Mouse (Mus musculus) liver, embryonic 14.5 days (tissue): ENCODE data around the gene Fut8. TPM values are rescaled to one million over a fixed set of nuclear protein-coding genes. Genes with fewer than 3 reads are reported as not detected.

Experiments used
- ATAC-seq: fragments of 200-750 bp; cut with Nextera tagmentation; 2 replicates; pipeline ENCODE4 v1.8.0; 2017; ENCODE audit warnings: moderate number of reproducible peaks, mild to moderate bottlenecking, moderate library complexity; ENCODE audit not compliant: insufficient read depth
- DNase-seq, 3 experiments: peaks; one replicate each; pipeline ENCODE4 v3.0.0-alpha.2; 2012 to 2013; ENCODE audit warnings: low read depth in 3 of 3, low spot score in 3 of 3
- H3K27ac ChIP-seq: fragments of 300-500 bp; sonication (generic); 2 replicates; pipeline ENCODE4 v1.5.1; 2014; ENCODE audit warnings: moderate library complexity, mild to moderate bottlenecking, control low read depth, inconsistent platforms
- H3K27me3 ChIP-seq: fragments of 300-500 bp; sonication (generic); 2 replicates; pipeline ENCODE4 v1.6.1; 2014; ENCODE audit warnings: mild to moderate bottlenecking, low read length, moderate library complexity; ENCODE audit not compliant: control insufficient read depth, insufficient read depth
- H3K36me3 ChIP-seq: fragments of 300-500 bp; sonication (generic); replicated peaks from 2 replicates; pipeline ENCODE4 v1.6.1; 2014; ENCODE audit warnings: low read depth; ENCODE audit not compliant: control insufficient read depth, insufficient read depth
- H3K4me1 ChIP-seq, 2 experiments: fragments of 200-500 bp in 1 of 2; fragments of 300-500 bp in 1 of 2; sonication (generic) in 1 of 2; replicated peaks; 2 replicates each; pipeline ENCODE4 v1.6.1; 2012 to 2014; ENCODE audit warnings: antibody characterized with exemption in 1 of 2, inconsistent platforms in 1 of 2, low read length in 1 of 2; ENCODE audit not compliant: control insufficient read depth in 2 of 2, insufficient read depth in 2 of 2
- H3K4me2 ChIP-seq: fragments of 300-500 bp; sonication (generic); 2 replicates; pipeline ENCODE4 v1.6.1; 2014; ENCODE audit warnings: low read depth, mild to moderate bottlenecking, control low read depth, moderate library complexity
- H3K4me3 ChIP-seq, 2 experiments: fragments of 200-500 bp in 1 of 2; fragments of 300-500 bp in 1 of 2; sonication (generic) in 1 of 2; 2 replicates each; pipeline ENCODE4 v1.5.1; 2012 to 2014; ENCODE audit warnings: low read depth in 2 of 2, low read length in 2 of 2, mild to moderate bottlenecking in 2 of 2, control low read depth in 1 of 2, inconsistent platforms in 1 of 2, moderate library complexity in 1 of 2; ENCODE audit not compliant: insufficient read depth in 1 of 2
- H3K9ac ChIP-seq: fragments of 300-500 bp; sonication (generic); replicated peaks from 2 replicates; pipeline ENCODE4 v1.6.1; 2014; ENCODE audit warnings: mild to moderate bottlenecking, control low read depth, moderate library complexity
- H3K9me3 ChIP-seq: fragments of 300-500 bp; sonication (generic); 2 replicates; pipeline ENCODE4 v1.6.1; 2016; ENCODE audit warnings: low read length, mixed read lengths; ENCODE audit not compliant: control insufficient read depth
- CTCF ChIP-seq: IDR thresholded peaks from 2 replicates; pipeline ENCODE4 v1.5.1; 2016; ENCODE audit warnings: antibody characterized with exemption, low read depth, control low read depth
- EP300 ChIP-seq: IDR thresholded peaks from 2 replicates; pipeline ENCODE4 v1.6.1; 2016; ENCODE audit warnings: antibody characterized with exemption, low read depth
- WGBS: fragments of 180-500 bp; shearing (Covaris S2); extraction: QIAGEN DNeasy Blood & Tissue Kit; methylation state at CpG from one replicate; pipeline ENCODE4 v1.1.7; 2014; ENCODE audit not compliant: insufficient replicate concordance; 5-methylcytosine and 5-hydroxymethylcytosine counted together
- polyA plus RNA-seq, 2 experiments: library from polyadenylated mRNA; depleted of rRNA in 1 of 2; stranded (reverse) in 1 of 2; unstranded in 1 of 2; fragments of >200 nt; fragmentation: Nextera tagmentation in 1 of 2; extraction: Ambion mirVana in 1 of 2; gene quantifications; 2 replicates each; pipeline versions ENCODE4 v1.2.1 to v1.2.3; 2012 to 2014

Fut8 gene
- polyA plus RNA-seq, 2 experiments: 4.4 to 8.7 TPM

GRCm38 (mm10) chr12:77491478-77491877 is 253.6 kb downstream of the Fut8 start:
- TF ChIP-seq EP300 (no peak), CTCF (no peak)
- WGBS: 69% methylated on average over 3 of the region's 3 CpGs
- no peak for DNase-seq
- Histone ChIP-seq H3K9me3 (no peaks in the 10 kb centered on the region), H3K9ac (no peak overlapping the region), H3K4me2 (no peak overlapping the region), H3K4me1 (no peaks in the 10 kb centered on the region), H3K4me3 (no peak overlapping the region), H3K36me3 (no peaks in the 10 kb centered on the region), H3K27me3 (no peaks in the 10 kb centered on the region), H3K27ac (no peak overlapping the region)
- ATAC-seq: no peak

- H3K27me3 ChIP-seq: no peaks in the 10 kb centered on the region
- H3K27ac ChIP-seq: no peak overlapping the region
- no peak overlapping the region for H3K9ac ChIP-seq
- H3K4me2 ChIP-seq: no peak overlapping the region
- H3K4me1 ChIP-seq: no peaks in the 10 kb centered on the region
- no peaks in the 10 kb centered on the region for H3K36me3 ChIP-seq
- WGBS: 82% methylated on average over 1 of the region's 1 CpGs
- no peaks in the 10 kb centered on the region for H3K9me3 ChIP-seq
- DNase-seq: no peak
- H3K4me3 ChIP-seq: no peak overlapping the region
- no peak for TF ChIP-seq EP300
- no peak for TF ChIP-seq CTCF
- ATAC-seq: no peak
Observed at GRCm38 (mm10) chr12:77495781-77496180, 257.9 kb downstream of the Fut8 start.

GRCm38 (mm10) chr12:77498153-77498552 is 260.2 kb downstream of the Fut8 start:
- WGBS: 25% methylated on average over 2 of the region's 2 CpGs
- DNase-seq (no peak), ATAC-seq (no peak)

GRCm38 (mm10) chr12:77500439-77501055 is 262.6 kb downstream of the Fut8 start:
- H3K4me2 ChIP-seq: no peak overlapping the region
- TF ChIP-seq EP300 (no peak), CTCF (no peak)
- no peaks in the 10 kb centered on the region for H3K36me3 ChIP-seq
- WGBS: 60% methylated on average over 5 of the region's 5 CpGs
- DNase-seq (no peak), ATAC-seq (no peak)
- no peaks in the 10 kb centered on the region for H3K27me3 ChIP-seq
- H3K9ac ChIP-seq: no peak overlapping the region
- H3K4me3 ChIP-seq: no peak overlapping the region
- no peak overlapping the region for H3K27ac ChIP-seq
- no peaks in the 10 kb centered on the region for H3K9me3 ChIP-seq
- peaks cover 0 to 9% of the 10 kb centered on the region in 2 experiments; a peak in 2 of 4 replicates for H3K4me1 ChIP-seq

More at GRCm38 (mm10) chr12:77498153-77498552, 260.2 kb downstream of the Fut8 start:
- no peaks in the 10 kb centered on the region for H3K27me3 ChIP-seq
- no peaks in the 10 kb centered on the region for H3K9me3 ChIP-seq
- no peak overlapping the region for H3K4me3 ChIP-seq
- no peak overlapping the region for H3K4me2 ChIP-seq
- H3K4me1 ChIP-seq: peaks cover 0 to 9% of the 10 kb centered on the region in 2 experiments; a peak in 2 of 4 replicates
- H3K27ac ChIP-seq: no peak overlapping the region
- TF ChIP-seq EP300 (no peak), CTCF (no peak)
- no peak overlapping the region for H3K9ac ChIP-seq
- no peaks in the 10 kb centered on the region for H3K36me3 ChIP-seq

GRCm38 (mm10) chr12:77501466-77502240 is 263.7 kb downstream of the Fut8 start:
- 48% methylated on average over 7 of the region's 7 CpGs for WGBS
- Histone ChIP-seq H3K4me2 (no peak overlapping the region), H3K9ac (no peak overlapping the region), H3K4me1 (peaks cover 0 to 9% of the 10 kb centered on the region in 2 experiments; a peak in 2 of 4 replicates), H3K9me3 (no peaks in the 10 kb centered on the region), H3K27ac (no peak overlapping the region), H3K4me3 (no peak overlapping the region), H3K27me3 (no peaks in the 10 kb centered on the region), H3K36me3 (no peaks in the 10 kb centered on the region)
- DNase-seq (peak in 1 of 3 experiments; percentile 7), ATAC-seq (no peak)
- TF ChIP-seq EP300 (no peak), CTCF (no peak)
